Mouse (Mus musculus): ENCODE measurements around the gene Dot1l.
A peak's percentile ranks its signal among the peaks of the same experiment; 100 is the strongest.

DNA sequence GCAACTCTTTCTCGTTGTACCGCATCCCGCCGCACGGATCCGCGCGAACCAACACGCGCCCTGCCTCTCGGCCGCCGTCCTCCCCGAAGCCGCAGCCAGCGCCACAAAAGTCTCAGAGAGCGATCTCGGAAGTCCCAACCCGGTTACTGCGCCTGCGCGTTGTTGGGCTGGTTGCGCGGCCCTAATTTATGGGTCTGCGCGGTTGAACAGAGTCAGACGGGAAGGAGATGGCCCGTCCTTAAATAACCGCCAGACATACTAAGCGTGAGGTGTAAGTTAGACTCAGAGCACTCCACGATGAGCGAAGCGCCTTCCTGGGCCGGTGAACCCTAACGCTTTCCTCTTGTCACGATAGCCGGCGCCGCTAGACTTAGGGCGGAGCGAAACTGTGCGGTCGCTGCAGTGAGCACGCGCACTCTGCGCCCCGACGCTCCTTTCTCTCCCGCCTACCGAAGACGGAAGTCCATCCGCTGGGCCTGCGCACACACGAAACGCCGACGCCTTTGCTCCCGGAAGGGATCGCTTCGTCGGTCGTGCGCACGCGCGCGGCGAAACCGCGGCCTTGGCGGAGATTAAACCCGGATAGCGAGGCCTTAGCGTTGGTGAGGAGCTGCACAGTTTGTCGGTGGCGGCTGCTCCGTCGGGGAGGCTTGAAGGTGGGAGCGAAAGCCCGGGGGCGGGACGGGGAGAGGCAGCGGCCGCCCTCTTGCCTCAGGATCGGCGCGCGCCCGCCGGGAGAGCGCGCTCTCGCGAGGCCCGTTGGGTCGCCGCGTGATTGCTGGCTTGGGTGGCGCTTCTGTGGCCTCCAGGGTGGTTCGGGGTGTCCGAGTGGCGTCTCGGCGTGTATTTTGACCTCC is 43.4 kb downstream of the Dot1l start, which contains the start of the genes Sf3a2 and Plekhj1:
- TF ChIP-seq TCF12 (IDR thresholded peaks at IDR 0.05; ENCODE audit: insufficient read depth, poor library complexity, severe bottlenecking) (no peak), POLR2A (IDR thresholded peaks at IDR 0.05; ENCODE audit: insufficient read length, low read depth) (peak; percentile 54)
